ENCODE assay signal across 1 mouse cellular context in the genomic region with DNA sequence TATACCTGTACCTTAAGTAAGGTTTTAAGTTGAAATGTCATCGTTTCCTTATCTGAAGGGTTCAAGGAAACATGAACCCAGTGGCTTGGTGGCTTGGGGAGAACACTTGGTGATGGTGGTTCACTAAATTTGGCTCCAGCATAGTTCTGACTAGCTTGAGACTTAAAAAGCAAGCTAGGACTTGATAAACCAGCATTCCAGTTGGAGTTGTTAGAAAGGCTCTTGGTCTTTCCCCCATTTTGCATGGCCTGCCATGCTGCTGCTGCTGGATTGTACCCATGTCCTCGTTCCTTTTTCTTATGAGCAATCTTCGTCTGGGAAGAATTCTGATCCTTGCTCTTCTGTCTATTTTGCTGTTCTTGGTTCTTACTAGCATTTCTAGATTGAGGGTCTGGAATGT.
TF ChIP-seq lines count a peak whose summit lies in the region.

No protein-coding gene starts in this region.

TF ChIP-seq in MEL, 35 proteins besides CTCF, POLR2A, EP300 and RAD21:
- TF ChIP-seq MYC (IDR thresholded peaks at IDR 0.05; ENCODE audit: low read depth, low read length) (0 out of 2 replicates have a peak, but pooled peaks have one; percentile 12), SMC3 (IDR thresholded peaks at IDR 0.05; ENCODE audit: low read depth, low read length) (0 out of 2 replicates have a peak, but pooled peaks have one; percentile 1), TBP (IDR thresholded peaks at IDR 0.05; ENCODE audit: low read depth, low read length) (no peak)
